Mouse (Mus musculus): ENCODE measurements around the gene Sash1.

Gene Sash1

DNA sequence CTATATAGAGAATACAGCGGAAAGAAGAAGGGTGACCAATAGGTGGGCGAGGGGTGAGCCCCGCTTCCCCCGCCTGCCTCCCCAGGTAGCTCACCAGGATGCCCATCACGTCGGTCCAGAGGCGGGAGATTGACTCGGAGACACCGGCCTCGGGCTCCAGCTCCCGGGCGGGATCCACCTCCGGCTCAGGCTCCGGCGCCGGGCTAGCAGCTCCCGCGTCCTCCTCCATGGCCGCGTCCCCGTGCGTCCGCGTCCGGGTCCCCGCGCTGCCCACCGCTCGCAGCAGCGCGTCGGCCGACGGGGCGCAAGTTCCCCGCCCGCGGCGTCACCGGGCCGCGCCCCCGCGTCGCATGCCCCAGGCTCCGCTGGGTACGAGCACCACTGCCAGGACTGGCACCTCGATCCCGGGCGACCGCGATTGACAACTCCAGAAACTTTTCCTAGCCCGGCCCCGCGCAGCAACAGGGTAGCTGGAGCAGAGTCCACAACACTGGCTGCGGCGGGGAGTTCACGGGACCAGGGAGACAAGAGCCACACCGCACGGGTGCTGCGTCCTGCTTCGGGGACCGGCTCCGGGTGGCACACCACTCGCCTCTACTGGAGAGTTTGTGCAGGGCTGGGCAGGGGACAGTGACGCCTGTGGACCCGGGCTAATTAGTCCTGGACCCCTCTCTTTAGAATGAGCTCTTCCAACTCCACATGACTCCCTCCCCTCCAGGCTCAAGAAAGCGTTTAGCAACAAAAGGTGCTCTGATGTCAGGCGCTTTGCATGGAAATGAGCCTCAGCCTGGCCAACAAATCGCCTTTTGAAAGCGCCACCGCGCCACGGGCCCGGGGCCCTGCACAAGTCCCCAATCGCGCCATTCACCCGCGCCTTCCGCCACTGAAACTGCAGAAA, at the start of gene Sash1:
Gene Sash1, minus strand, starts transcription at position 441 of the 898 bp plus-strand sequence.
- peak; percentile 90 to 91 for DNase-seq (ENCODE audit: low spot score in 2 of 2)

DNA sequence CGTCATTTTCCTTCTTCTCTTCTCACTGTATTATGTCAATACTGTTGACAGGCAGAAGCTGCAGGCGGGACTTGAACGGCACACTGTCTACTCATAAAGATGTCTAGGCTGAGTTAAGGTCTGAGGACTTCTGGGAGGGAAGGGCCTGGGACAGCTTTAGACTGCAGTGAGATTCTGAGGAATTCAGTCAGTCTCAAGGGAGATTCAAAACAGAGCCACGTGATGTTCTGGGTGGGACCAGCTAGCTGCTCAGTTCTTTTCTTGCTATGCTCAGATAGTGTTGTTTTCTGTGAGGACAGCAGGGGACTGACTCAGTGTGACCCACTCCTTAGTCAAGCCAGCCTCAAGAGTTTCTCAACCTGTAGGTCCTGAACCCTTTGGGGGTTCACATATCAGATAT, 49.7 kb upstream of the Sash1 start:
- peak; percentile 75 for DNase-seq (ENCODE audit: low spot score in 2 of 2)

DNA sequence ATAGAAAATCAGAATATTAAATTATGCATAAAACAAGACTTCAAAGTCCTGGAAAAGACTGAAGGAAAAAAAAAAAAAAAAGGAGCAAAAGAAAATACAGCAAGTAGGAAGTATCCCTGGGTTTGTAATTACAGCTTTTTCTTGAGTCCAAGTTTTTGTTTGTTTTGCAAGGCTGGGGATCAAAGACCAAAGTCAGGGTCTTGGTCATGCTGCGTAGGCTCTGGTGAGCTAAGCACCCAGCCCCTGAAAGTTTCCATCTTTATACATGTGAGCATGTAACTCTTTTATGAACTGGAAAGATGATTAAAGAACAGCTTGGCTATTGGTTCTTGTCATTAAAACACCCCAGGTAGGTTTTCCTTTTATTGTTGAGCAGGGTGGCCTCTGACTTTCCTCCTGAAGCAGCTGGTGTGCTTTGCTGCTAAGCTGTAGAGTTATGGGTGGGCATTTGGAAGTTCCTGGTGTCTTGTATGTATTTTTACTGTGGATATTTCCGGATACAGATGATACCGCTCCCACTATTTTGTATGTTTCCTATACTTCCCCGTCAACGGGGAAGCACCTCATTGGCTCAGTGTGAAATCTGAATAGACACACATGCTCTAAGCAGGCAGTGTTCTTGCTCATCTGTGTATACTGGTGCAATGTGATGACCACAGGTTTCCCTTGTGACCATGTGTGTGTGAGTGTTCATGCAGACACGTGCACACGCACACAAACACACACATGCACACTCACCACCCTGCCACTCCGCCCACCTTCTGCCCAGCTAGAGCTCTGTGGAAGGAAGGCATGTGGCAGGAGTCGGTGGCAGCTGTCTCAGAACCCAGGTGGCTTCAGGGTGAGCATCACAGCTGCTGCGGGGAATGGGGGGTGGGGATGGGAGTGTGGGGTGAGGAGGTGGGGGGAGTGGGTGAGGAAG, 47.8 kb upstream of the Sash1 start:
- no peak for DNase-seq (ENCODE audit: low spot score in 2 of 2)

DNA sequence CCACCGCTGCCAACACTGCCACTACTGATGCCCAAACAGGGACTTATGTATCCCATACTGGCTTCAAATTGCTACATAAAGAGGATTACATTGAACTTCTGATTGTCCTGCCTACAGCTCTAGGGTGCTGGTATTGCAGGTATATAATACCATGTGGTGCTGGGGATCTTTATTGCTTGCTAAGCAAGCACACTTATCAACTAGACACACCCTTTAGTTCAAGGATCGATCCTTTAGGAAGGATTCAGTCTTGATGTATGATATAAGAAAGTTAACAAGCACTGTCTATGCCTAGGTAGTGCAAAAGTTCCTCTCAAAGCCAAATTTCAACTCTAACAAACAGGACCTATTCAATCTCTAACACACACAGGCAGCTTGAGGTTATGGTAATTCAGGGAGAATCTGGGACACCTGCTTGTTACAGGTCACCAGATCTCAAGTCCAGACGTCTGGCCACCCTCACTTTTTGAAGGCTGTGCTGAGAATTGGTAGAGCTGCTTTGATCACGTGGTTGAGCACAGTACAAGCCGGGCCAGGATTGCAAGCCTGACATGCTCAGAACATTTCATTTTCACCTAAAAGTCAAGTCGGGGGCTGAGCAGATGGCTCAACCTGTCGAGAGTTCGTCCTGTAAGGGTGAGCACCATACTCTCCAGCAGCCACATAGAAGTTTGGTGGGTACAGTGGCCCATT, 45.8 kb upstream of the Sash1 start:
- no peak for DNase-seq (ENCODE audit: low spot score in 2 of 2)

DNA sequence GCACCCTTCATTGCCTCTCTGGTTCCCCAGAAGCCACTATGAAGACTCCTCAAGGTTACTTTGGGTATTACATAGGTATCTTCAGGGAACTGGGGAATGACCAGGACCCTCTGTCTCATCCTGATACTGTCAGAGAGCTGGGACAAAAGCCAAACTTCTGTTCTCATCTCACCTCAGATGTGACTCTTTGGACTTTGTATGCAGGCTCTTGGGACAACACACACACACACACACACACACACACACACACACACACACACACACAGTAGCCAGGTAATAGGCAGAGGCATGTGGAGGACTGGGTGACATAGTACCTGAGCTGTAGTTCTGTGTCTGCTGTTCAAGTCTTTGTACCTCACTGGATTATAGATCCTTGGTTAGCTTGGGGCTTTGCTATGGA, 44.8 kb upstream of the Sash1 start:
- DNase-seq (ENCODE audit: low spot score in 2 of 2), result no peak

DNA sequence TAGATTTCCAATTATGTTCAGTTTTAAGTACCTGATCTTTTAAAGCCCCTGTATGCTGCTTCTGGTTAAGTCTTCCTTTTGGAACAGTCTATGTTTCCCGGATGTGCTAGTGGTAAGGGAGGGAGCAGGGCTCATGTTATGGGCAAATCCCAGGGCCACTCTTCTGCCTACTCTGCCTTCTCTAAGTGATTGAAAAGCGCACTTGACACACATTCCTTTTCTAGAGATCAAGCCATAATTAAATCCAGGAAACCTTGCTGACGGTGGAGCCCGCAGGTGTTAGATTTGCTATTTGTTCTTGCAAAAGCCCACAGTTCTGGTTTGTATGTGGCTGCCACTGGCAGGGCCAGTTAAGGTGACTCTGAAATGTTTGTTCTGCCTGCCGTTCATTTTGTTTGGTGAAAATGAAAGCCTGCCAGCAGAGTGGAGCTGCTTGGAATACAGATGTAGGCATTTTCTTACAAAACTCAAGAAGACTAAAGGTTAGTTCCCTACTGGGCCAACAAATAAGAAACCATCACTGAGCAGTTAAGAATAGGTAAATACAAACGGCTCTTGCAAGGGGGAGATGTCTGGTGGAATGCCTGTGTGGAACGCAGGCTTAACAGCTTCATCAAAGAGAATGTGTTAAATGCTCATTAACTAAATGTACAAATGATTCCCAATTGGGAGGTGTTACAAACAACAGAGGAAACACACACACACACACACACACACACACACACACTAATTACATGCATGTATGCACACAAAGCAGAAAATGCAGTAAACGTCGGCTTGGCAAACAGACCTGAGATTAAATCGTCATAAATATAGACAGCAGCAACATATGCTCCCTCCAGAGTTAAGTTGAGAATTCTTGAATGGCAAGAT, 43.1 kb upstream of the Sash1 start:
- DNase-seq (ENCODE audit: low spot score in 2 of 2), result no peak

DNA sequence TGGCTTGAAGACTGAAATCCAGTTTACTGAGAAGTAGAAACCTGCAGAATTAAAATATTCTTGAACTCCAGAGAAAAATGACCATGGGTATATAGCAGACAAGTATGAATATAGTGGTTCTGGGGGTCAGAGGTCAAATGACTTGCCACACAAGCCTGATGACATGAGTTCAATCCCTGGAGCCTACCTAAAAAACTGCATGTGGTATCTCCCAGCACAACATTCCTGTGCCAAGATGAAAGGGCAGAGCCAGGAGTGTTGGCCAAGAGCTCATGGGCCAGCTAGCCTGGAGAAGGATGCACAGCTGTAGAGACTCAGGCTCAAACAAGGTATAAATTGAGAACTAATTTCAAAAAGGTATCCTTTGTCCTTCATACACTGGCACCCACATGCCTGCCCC, 42.4 kb upstream of the Sash1 start:
- no peak for DNase-seq (ENCODE audit: low spot score in 2 of 2)

DNA sequence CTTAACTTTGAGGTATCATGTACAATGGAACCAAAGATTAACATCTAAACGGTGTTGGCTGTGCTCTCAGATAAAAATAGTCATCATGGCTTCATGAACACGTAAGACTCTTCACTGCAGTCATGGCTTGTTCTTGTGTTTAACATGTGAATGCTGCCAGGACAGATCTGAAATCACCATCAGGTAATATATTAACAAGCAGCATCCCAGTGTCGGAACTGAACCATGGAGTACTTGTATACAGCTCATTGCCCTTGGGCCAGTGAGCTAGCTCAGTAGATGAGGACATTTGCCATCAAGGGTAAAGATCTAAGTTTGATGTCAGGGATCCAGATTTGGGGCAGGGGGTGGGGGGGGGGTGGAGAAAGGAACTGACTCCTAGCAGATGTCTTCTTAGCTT, 41.0 kb upstream of the Sash1 start:
- no peak for DNase-seq (ENCODE audit: low spot score in 2 of 2)

DNA sequence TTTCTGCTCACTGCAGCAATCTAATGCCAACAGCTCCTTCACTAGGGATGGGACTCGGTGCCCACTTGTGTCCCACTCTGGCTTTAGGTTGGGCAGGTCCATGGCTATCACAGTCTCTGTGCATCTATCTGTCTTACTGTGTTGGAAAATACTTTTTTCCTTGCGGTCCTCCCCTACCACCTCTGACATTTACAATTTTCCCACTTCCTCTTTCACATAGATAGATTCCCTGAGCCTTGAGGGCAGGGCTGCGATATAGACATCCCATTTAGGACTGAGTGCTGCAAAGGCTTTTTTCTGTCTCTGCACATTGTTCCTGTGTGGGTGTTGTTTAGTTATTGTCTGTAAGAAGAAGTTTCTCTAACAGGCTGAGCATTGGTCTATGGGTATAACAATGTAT, 40.4 kb upstream of the Sash1 start:
- no peak for DNase-seq (ENCODE audit: low spot score in 2 of 2)

DNA sequence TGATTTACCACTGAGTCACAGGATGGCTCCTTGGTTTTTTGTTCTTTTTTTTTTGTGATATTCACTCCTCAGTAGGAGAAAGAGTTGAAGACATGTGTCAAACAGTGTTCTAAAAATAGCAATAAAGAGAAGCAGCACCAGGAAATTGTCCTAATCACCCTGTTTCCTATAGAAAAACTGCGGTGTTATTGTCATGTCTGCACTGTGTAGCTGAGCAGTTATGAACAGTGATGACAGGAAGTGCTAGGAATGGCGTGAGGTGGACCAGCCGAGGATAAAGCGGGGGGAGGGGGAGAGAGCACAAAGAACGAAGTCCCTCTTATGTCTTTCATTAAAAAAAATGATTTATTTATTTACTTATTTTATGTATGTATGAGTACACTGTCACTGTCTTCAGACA, 39.4 kb upstream of the Sash1 start:
- no peak for DNase-seq (ENCODE audit: low spot score in 2 of 2)

DNA sequence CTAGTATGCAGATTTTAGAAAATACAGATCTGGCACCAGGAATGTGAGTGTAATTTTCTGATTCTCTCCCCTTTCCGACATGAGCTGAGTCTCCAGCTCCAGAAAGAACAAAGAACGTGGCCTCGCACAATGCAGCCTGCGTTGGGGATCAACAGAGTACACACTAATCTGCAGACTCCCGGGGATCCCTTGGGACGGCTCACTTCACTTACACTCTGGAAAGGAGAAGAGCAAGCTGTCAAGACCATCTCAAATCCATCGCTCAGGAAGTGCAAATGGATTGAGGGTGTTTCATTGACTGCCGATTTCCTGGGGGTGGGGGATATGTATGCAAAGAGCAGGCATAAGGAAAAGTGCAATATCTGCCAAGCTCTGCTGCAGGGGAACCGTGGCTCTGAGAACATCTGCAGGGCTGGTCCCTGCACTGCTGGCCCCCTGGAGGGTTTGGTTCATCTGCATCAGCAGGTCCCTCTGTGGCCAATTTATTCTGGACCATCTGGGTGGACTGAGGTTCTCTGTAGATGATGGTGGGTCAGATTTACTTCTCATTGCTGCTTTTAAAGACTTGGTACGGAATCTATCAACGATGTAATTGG, 35.3 kb upstream of the Sash1 start:
- no peak for DNase-seq (ENCODE audit: low spot score in 2 of 2)

DNA sequence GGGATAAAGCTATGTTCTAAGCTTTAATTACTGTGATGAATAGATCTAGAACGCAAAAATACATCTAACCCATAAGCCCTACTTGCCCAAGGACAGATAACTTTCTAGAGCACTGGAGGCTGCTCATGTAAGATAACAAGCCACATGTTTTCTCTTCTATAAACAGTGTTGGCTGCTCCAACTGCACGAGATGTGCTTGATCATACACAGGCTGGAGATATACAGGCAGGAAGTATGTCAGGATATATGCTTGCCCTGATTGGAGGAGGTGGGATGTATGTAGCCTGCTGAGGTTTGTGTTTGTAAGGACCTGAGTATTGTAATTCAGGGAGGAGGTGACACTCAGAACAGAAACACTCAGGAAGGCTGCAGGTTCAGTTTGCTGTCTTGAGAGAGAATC, 31.9 kb upstream of the Sash1 start:
- no peak for DNase-seq (ENCODE audit: low spot score in 2 of 2)

DNA sequence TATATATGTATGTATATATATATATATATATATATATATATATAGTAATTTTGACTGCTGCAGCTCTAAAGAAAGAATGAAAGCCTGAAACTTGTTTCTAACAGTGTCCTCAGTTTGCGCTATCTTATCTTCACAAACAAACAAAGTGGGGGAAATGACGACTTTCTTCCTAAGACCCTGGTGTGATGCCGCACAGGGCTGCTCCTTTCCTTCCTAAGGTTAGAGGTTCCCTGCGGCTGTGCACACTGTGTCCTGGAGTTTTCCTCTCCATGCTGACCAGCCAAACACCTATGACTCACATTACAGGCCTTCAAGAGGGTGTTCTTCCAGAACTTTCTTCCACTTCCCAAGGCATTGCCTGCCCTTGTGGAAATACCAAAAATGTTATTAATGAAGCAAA, 31.5 kb upstream of the Sash1 start:
- peak; percentile 44 to 61 for DNase-seq (ENCODE audit: low spot score in 2 of 2)

DNA sequence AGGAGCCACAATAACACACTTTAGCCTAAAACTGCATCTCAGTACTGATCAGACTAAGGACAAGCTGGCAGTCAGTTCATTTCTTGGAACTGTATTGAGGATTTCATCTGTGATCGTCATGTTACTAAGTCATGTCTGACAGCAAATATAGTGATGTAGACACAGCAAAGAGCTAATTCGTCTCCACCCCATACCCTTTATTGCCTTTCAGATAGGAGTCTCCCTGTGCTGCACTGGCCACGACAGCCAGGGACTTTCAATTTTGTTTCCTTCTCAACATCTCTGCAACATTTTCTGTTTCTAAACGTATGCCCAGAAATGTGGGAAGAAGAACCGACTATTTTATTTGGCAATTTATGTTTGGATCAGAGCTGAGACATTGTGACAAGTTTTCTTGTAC, 29.9 kb upstream of the Sash1 start:
- DNase-seq (ENCODE audit: low spot score in 2 of 2), result no peak

DNA sequence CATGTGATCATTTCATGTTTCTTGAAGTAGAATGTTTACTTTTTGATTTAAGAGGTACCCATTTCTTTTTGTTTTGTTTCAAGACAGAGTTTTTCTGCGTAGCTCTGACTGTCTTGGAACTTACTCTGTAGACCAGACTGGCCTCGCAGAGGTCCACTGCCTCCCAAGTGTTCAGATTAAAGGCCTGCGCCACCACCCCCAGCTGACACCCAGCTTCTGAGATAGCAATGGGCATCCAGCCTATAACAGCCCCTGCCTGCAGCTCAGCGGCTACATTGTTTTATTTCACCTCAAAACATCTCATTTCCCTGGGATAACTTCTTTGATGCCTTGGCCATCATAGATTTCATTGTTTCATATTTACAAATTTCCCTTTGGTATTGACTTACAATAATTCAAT, 28.0 kb upstream of the Sash1 start:
- no peak for DNase-seq (ENCODE audit: low spot score in 2 of 2)

DNA sequence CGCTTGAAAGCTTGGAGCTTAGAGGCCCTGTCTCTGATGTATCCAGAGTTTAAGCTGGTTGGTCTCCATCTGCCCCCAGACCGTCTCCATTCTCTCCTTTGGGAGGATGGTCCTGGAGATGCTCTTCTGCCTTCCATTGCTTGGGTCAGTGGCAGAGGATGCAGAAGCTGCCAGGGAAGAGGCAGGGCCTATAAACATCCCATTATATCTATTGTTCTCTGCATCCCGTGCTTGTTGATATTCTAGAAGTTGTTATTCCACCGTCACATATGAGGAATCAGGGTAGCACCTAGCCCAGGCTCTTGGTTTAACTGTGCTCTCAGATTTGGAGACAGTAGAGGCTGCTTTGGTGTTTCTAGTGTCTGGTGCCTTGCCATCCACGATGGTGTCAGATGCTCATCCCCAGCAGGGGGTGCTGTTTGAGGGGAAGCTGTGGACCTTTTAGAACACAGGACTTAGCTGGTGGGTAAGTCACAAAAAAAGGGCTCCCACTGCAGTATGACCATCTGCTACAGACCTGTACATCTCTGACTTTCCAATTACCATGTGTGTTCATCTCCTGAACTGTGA, 26.9 kb upstream of the Sash1 start:
- no peak for DNase-seq (ENCODE audit: low spot score in 2 of 2)

DNA sequence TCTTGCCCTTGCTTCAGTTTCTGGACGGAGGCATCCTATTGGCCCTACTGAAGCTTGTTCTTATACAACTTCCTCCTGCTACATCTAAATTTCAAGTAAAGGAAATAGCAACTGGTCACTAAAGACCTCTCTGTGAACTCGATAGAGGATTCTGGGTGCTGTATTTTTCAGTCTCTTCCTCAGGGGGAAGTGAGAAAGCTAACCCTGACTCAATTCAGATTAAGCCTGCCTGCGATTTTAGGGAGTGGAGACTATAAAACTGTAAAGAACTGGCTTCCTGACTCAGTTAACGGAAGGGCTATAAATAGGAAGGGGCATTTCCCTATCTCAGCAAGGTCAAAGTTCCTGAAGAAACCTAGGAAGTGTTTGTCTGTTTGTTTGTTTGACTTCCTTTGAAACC, 26.3 kb upstream of the Sash1 start:
- DNase-seq (ENCODE audit: low spot score in 2 of 2), result peak in 1 of 2 experiments; percentile 28

DNA sequence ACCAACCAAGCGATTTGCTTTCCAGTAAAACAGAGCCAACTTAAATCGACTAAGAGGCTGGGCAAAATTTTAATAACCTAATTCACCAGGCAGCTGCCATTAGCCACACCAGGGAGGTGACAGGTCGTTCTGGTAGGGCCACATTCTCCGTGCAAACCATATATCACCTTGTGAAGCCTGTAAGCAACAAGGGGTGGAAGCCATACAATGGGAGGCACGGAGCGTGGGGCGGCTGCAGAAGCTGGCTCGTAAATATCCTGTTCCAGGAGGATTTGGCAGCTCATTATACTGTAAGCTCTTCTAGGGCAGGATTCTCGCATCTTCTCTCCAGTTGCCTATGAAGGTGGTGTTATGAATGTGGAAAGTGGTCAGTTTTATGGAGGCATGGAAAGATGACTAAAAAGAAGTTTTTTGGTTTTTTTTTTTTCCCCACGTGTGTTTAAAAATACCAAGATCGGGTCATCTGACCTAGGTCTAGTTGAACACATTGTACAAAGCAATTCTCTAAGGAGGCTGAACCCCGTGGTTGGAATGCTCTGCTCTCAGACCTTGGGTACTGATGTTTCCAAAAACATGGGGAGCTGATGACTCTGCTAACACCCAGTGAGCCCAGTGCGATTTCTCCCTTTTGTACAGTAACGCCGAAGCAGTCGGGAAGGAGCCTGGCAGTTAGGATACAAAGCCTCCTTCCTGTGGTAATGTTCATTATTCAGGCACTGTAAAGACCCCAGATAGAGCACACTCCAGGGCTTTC, 24.5 kb upstream of the Sash1 start:
- peak in 1 of 2 experiments; percentile 34 for DNase-seq (ENCODE audit: low spot score in 2 of 2)

DNA sequence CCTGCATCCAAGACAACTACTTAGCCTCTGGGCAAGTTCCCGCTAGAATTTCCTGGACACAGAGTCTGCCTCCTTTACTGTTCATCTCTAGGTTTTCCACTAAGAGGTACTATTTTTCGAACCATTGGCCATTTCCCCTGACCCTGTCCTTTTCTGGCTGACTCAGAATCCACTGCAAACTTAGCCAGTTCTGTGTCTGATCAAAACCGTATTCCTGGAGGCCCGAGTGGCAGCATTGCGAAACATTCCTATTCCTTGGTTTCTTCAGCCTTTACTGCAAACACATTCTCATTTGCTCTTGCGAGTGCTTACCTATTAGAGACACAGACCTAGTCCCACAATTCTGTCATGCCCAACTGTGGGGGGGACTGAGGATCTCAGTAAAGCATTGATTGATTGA, 17.2 kb upstream of the Sash1 start:
- DNase-seq (ENCODE audit: low spot score in 2 of 2), result no peak

DNA sequence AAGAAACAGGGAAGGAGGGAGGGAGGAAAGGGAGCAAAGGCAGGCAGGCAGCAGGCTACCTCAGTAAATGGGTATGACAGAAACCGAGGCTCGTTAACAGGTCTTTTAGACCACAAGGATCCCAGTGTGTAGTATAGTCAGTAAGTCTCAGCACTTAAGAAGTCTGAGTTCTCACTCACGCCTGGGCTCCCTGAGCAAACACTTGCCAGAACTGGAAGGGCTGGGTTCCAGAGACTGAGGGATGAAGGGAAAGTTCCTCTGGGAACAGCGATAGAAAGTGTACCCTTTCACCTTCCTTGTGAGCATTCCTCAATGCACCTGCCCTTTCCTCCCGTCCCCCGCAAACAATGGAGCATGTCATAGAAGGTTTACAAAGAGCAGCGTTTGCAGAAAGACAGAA, 16.5 kb upstream of the Sash1 start:
- no peak for DNase-seq (ENCODE audit: low spot score in 2 of 2)

Measured in heart, adult 9 months (tissue).